Mouse (Mus musculus) c-Kit-negative CD71-positive TER-119-positive erythroid progenitor cells, embryonic 14.5 days (primary cell): ENCODE results near the gene Gm2004.
"Not testable (repeated sequence)": the region's sequence is repeated elsewhere in the genome, so short reads cannot be mapped to it uniquely, and the experiment has no call there.

Experiments
- DNase-seq: peaks from one replicate; pipeline ENCODE4 v3.0.0-alpha.2; 2013; ENCODE audit warnings: low read depth, low spot score

Gm2004 gene

GRCm38 (mm10) chr2:176149725-176150124 lies at the start of gene Gm2004:
TSS of gene Gm2004 (minus strand) at chr2:176149825.
- DNase-seq = not testable (repeated sequence)
